In genomic region chr4:136463436-136463835, GRCm38 (mm10) we compare ENCODE assay signal across 10 mouse cellular contexts. TPM values are rescaled to one million over a fixed set of nuclear protein-coding genes. Genes with fewer than 3 reads are reported as not detected.
DNase-seq lines count a peak whose midpoint lies in the region; ATAC-seq and TF ChIP-seq lines count a peak whose summit lies in the region.
"Had no signal": no experiment of that assay in that cellular context is flagged by ENCODE, and none has a peak within 500 bp of the region (broad histone marks: within the 10 kb centered on the region; RNA-seq: fewer than 3 reads in every experiment).

No protein-coding gene starts in this region.

- TF ChIP-seq CTCF in lung, postnatal 0 days (IDR thresholded peaks at IDR 0.05): no peak

- peak overlapping the region; percentile 49 for H3K4me3 ChIP-seq in lung, postnatal 0 days (ENCODE audit: low read depth, low read length)
- H3K4me3 ChIP-seq in limb, embryonic 15.5 days: peak overlapping the region; percentile 69

- no peaks in the 10 kb centered on the region for H3K36me3 ChIP-seq in lung, postnatal 0 days (ENCODE audit: insufficient read depth, low read length)
- no peaks in the 10 kb centered on the region for H3K36me3 ChIP-seq in limb, embryonic 15.5 days

- peak; percentile 31 for DNase-seq in cerebellum, adult 9-10 months
- no peak for DNase-seq in cerebellum, postnatal 10 days
- DNase-seq in lung, postnatal 0 days (ENCODE audit: low spot score): no peak
- DNase-seq in lung, postnatal 25 days (ENCODE audit: low spot score): no peak
- DNase-seq in T-cell, adult 2 months (ENCODE audit: low spot score): no peak
- no peak for DNase-seq in adrenal gland, postnatal 25 days
- DNase-seq: kidney, postnatal 14 days; right cerebral cortex, adult 18-20 months had no signal

- no peaks in the 10 kb centered on the region for H3K9me3 ChIP-seq in lung, postnatal 0 days (ENCODE audit: low read length)
- no peaks in the 10 kb centered on the region for H3K9me3 ChIP-seq in limb, embryonic 15.5 days

- WGBS in lung, postnatal 0 days: 33% methylated on average over 9 of the region's 9 CpGs
- WGBS in limb, embryonic 15.5 days: 32% methylated on average over 9 of the region's 9 CpGs

- H3K27ac ChIP-seq in lung, postnatal 0 days (ENCODE audit: low read length): peak overlapping the region; percentile 81; the same call in 1 of the 2 replicates
- no peak overlapping the region for H3K27ac ChIP-seq in limb, embryonic 15.5 days

- H3K4me1 ChIP-seq in lung, postnatal 0 days (ENCODE audit: insufficient read depth, low read depth, low read length): peaks cover 6% of the 10 kb centered on the region; the same call in 1 of the 2 replicates
- H3K4me1 ChIP-seq in limb, embryonic 15.5 days: peaks cover 34% of the 10 kb centered on the region

- no peak for TF ChIP-seq EP300 in lung, postnatal 0 days (IDR thresholded peaks at IDR 0.05)

- H3K4me2 ChIP-seq in lung, postnatal 0 days (replicated peaks; ENCODE audit: low read depth, low read length): peak overlapping the region; percentile 71
- H3K4me2 ChIP-seq in limb, embryonic 15.5 days: peak overlapping the region; percentile 98

- no peak overlapping the region for H3K9ac ChIP-seq in lung, postnatal 0 days (replicated peaks; ENCODE audit: low read depth)
- H3K9ac ChIP-seq in limb, embryonic 15.5 days: no peak overlapping the region

- H3K27me3 ChIP-seq in lung, postnatal 0 days (replicated peaks; ENCODE audit: insufficient read depth, low read length): no peaks in the 10 kb centered on the region
- H3K27me3 ChIP-seq in limb, embryonic 15.5 days: peaks cover 8% of the 10 kb centered on the region

- ATAC-seq in lung, postnatal 0 days: no peak
- no peak for ATAC-seq in limb, embryonic 15.5 days (ENCODE audit: insufficient number of reproducible peaks, low FRiP score, low TSS enrichment, low read depth)
- no peak for ATAC-seq in frontal cortex, adult (ENCODE audit: low TSS enrichment)

RNA-seq across cellular contexts. Expression of gene 6030445D17Rik, which starts 1.4 kb away (rescaled TPM):
- polyA plus RNA-seq in lung, postnatal 0 days (2015; fragmentation: Nextera tagmentation; extraction: Ambion mirVana): 0.36 and 0.78 TPM in 2 replicates
- polyA plus RNA-seq in limb, embryonic 15.5 days (2015; fragmentation: Nextera tagmentation; extraction: Ambion mirVana): 0.32 and 0.46 TPM in 2 replicates
- 0.30 and 0.71 TPM in 2 replicates for total RNA-seq in adrenal gland, postnatal 25 days (2021)

RNA-seq across cellular contexts. Expression of gene Luzp1, which starts 6.1 kb away (rescaled TPM):
- 109 and 110 TPM in 2 replicates for polyA plus RNA-seq in lung, postnatal 0 days (2015; fragmentation: Nextera tagmentation; extraction: Ambion mirVana)
- 128 and 132 TPM in 2 replicates for polyA plus RNA-seq in limb, embryonic 15.5 days (2015; fragmentation: Nextera tagmentation; extraction: Ambion mirVana)
- 30.6 and 37.2 TPM in 2 replicates for total RNA-seq in adrenal gland, postnatal 25 days (2021)

RNA-seq across cellular contexts. Expression of gene Htr1d, which starts 40.1 kb away (rescaled TPM):
- polyA plus RNA-seq in lung, postnatal 0 days (2015; fragmentation: Nextera tagmentation; extraction: Ambion mirVana): 0.10 TPM in 1 of 2 replicates, not detected in the other
- 1.2 and 1.4 TPM in 2 replicates for polyA plus RNA-seq in limb, embryonic 15.5 days (2015; fragmentation: Nextera tagmentation; extraction: Ambion mirVana)
- not detected in 2 replicates for total RNA-seq in adrenal gland, postnatal 25 days (2021)
